Mouse (Mus musculus) lung, adult 2 months (tissue): ENCODE measurements around the gene Mcf2l.

Source experiments
- CTCF ChIP-seq: fragments of 200-500 bp; IDR thresholded peaks from 2 replicates; pipeline ENCODE4 v1.5.1; 2011; ENCODE audit warnings: mild to moderate bottlenecking, low read length, control low read depth; ENCODE audit not compliant: insufficient read depth
- POLR2A ChIP-seq: fragments of 200-500 bp; IDR thresholded peaks from 2 replicates; pipeline ENCODE4 v1.6.1; 2011; ENCODE audit warnings: low read depth, mild to moderate bottlenecking, control low read depth, low read length, borderline replicate concordance; ENCODE audit errors: extremely low read depth

DNA sequence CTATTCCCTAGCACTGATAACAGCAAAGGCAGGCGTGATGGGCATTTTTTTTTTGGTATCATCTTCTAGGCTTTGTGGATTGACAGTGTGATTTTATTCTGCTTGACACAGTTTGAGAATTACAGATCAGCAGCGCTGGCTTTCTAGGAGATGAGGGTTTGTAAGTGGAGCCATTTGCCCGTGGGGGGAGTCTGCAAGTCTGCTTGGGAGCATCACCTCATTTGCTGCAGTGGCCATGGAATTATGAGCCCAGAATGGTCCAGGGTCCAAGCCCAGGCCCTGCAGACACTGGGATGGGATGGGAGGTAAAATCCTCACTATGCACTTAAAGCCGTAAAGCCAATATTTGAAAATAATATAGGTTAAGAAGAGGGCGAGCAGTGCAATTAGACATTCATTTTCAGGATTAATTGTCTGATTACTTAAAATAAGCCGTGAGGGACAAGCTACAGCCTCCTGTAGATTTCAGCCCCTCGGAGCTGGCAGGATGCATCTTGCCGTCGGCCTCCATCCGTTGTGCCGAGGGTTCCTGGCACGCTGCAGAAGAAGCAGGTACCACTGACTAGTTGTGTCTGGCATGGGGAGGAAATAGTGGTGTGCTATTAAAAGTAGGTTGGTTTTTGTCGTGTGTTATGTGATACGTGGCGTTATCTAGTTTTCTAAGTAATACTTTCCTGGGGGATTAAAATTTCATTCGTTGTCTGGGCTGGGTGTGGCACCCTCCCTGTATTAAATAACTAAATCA is 42.7 kb downstream of the Mcf2l start:
- TF ChIP-seq CTCF (no peak), POLR2A (no peak)
